Mouse (Mus musculus): ENCODE results near the gene Ankrd11. TPM values are rescaled to one million over a fixed set of nuclear protein-coding genes. Genes with fewer than 3 reads are reported as not detected.
"Not testable (repeated sequence)": the region's sequence is repeated elsewhere in the genome, so short reads cannot be mapped to it uniquely, and the experiment has no call there.

The Ankrd11 gene
- total RNA-seq, 2 experiments from 2014 or later = 57.1 to 99.4 TPM

DNA sequence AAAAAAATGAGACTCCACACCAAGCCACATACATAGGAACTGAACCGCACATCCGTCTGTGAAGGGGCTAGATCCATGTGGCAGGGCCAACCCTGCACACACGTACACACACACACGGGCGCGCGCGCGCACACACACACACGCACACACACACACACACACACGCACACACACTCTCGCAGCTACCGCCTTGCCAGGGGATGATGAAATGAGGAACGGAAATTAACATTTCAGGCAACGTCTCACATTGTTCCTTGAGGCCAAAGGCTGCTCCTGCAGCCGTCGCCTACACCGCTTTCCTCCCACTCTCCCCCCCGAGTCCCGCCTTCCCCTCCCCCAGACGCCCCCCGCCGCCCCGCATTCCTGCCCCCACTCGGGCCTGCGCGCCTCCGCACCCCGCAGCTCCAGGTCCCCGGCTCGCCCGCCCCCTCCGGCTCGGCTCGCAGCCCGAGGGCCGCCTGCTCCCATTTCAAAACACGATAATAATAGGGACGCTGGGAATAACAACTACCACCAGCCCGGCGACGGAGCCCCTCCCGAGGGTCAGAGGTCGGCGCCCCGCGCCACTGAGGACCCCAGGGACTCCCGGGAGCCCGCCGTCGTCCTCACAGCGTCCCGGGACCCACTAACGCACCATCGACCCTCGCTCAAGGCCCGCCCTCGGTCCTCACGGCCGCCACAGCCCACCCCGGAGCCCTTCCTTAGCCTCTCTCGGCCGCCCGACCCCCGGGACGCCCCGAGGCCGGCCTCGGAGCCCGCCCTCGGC lies 886 bp downstream of the Ankrd11 start:
- no peak for ATAC-seq (replicated peaks; ENCODE audit: low FRiP score, low TSS enrichment, poor library complexity, severe bottlenecking)

GRCm38 (mm10) chr8:123040110-123040650 lies 1.9 kb downstream of the Ankrd11 start:
- ATAC-seq (replicated peaks; ENCODE audit: low FRiP score, low TSS enrichment, poor library complexity, severe bottlenecking) = no peak

- no peak for ATAC-seq (replicated peaks; ENCODE audit: low FRiP score, low TSS enrichment, poor library complexity, severe bottlenecking)
Measured at GRCm38 (mm10) chr8:123039376-123040109, 2.5 kb downstream of the Ankrd11 start.

DNA sequence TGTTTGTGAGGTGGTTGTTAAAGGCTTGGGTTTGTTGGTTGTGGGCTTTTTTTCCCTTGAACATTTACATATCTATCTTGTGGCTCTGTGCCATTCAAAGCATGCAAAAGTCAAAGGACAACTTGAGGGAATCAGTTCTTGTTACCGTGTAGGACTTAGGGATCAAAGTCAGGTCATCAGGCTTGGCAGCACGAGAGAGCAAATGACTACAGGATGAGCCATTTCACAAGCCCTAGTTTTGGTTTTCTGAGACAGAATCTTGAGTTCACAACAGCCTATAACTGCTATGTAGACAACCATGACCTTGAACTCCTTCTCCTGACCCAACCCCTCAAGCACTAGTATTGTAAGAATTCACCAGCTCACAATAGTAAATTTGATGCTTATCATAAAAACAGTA lies 3.7 kb downstream of the Ankrd11 start:
- ATAC-seq (replicated peaks; ENCODE audit: low FRiP score, low TSS enrichment, poor library complexity, severe bottlenecking) = no peak

DNA sequence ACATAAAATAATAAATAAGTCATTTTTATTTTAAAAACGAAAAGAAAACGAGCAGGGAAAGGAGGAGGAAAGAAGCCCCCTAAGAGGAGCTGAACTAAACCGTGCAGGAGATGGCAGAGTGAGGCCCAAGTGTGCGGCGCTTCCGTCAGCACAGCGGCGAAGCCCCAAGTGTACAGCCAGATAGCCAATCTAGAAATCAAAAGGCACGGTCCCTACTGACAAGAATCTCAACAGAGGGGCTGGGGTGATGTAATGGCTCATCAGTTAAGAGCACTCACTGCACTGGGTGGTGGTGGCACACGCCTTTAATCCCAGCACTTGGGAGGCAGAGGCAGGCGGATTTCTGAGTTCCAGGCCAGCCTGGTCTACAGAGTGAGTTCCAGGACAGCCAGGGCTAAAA lies 4.6 kb downstream of the Ankrd11 start:
- ATAC-seq (replicated peaks; ENCODE audit: low FRiP score, low TSS enrichment, poor library complexity, severe bottlenecking) = no peak

DNA sequence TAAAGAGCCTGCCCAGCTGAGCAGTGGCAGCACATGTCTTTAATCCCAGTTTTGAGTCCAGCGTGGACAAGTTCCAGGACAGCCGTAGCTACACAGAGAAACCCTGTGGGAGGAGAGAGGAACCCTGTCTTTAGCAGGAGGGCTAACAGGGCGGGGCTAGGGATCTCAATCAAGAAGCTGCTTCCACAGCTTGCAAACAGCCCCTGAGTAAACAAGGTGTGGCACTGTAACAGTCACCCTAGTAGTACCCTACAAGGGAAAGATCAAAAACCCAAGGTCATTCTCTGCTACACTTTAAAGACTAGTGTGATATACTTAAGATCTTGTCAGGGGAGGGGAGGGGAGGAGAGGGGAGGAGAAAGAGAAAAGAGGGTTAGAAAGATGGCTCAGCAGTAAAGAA lies 5.1 kb downstream of the Ankrd11 start:
- ATAC-seq (replicated peaks; ENCODE audit: low FRiP score, low TSS enrichment, poor library complexity, severe bottlenecking) = peak; percentile 85

GRCm38 (mm10) chr8:123034171-123034570 lies 7.9 kb downstream of the Ankrd11 start:
- no peak for ATAC-seq (replicated peaks; ENCODE audit: low FRiP score, low TSS enrichment, poor library complexity, severe bottlenecking)

DNA sequence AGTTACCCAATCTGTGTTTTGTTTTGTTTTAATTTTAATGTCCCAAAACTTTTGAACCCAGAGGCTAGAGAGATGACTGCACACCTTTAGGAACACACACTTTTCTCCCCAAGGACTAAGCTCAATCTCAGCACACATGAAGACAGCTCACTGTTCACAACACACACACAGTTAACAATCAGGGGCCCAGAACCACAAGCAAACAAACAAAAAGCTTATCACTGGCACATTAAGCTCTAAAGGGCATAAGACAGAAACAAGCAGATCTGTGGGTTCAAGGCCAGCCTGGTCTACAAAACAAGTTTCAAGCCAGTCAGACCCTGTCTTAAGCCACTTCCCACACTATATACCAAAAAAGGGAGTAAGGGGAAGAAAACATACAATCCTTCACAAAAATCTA lies 8.6 kb downstream of the Ankrd11 start:
- ATAC-seq (replicated peaks; ENCODE audit: low FRiP score, low TSS enrichment, poor library complexity, severe bottlenecking) = no peak

DNA sequence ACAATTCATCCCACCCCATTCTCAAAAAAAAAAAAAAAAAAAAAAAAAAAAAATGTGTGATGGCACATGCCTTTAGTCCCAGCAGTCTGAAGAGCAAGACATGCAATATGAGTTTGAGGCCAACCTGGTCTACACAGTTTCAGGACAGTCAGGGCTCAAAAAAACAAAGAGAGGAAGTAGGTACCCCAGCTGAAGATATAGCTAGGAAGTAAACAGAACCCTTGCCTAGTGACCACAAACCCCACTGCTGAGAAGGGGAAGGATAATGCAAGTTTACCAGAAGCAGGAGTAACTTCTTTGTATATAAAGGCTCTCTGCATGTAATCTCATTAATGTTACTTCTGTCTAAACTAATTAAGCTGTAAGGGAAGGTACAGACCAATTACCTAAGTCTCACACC lies 9.3 kb downstream of the Ankrd11 start:
- ATAC-seq (replicated peaks; ENCODE audit: low FRiP score, low TSS enrichment, poor library complexity, severe bottlenecking) = no peak

- ATAC-seq (replicated peaks; ENCODE audit: low FRiP score, low TSS enrichment, poor library complexity, severe bottlenecking) = no peak
Measured at GRCm38 (mm10) chr8:123031321-123031978, 10.6 kb downstream of the Ankrd11 start.

DNA sequence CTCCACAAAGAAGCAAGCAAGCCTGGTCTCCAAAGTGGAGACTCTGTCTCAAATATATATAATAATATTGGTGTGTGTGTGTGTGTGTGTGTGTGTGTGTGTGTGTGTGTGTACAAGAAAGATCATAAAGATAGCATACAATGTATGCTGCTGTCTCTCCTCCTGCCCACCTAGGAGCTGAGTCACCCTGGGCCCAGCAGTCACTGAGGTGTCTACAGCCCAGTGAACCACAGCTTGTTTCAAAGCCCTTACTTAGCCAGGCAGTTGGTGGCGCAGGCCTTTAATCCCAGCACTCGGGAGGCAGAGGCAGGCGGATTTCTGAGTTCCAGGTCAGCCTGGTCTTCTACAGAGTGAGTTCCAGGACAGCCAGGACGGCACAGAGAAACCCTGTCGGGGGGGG lies 12.0 kb downstream of the Ankrd11 start:
- not testable (repeated sequence) for ATAC-seq (replicated peaks; ENCODE audit: low FRiP score, low TSS enrichment, poor library complexity, severe bottlenecking)

- no peak for ATAC-seq (replicated peaks; ENCODE audit: low FRiP score, low TSS enrichment, poor library complexity, severe bottlenecking)
Measured at GRCm38 (mm10) chr8:123027786-123028185, 14.3 kb downstream of the Ankrd11 start.

DNA sequence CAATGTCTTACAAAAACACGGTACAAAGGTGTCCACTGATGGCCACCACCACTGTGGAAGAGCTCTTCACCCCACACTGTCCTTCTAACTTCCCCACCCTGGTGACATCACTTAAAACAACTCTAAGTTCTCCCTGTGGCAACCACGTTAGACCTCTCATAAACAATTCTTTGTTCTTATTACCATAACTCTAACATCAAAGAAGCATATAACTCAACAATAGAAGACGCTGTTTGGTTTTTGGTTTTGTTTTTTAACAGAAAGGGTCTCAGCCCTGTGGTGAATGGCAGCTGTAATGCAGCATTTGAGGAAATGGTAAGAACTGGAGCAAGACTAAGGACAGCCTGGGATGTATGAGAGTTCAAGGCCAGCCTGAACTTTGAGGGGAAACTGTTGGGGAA lies 16.1 kb downstream of the Ankrd11 start:
- no peak for ATAC-seq (replicated peaks; ENCODE audit: low FRiP score, low TSS enrichment, poor library complexity, severe bottlenecking)

GRCm38 (mm10) chr8:123024226-123024625 lies 17.9 kb downstream of the Ankrd11 start:
- no peak for ATAC-seq (replicated peaks; ENCODE audit: low FRiP score, low TSS enrichment, poor library complexity, severe bottlenecking)

- ATAC-seq (replicated peaks; ENCODE audit: low FRiP score, low TSS enrichment, poor library complexity, severe bottlenecking) = no peak
Measured at GRCm38 (mm10) chr8:123022727-123023126, 19.4 kb downstream of the Ankrd11 start.

GRCm38 (mm10) chr8:123021259-123021658 lies 20.8 kb downstream of the Ankrd11 start:
- no peak for ATAC-seq (replicated peaks; ENCODE audit: low FRiP score, low TSS enrichment, poor library complexity, severe bottlenecking)

DNA sequence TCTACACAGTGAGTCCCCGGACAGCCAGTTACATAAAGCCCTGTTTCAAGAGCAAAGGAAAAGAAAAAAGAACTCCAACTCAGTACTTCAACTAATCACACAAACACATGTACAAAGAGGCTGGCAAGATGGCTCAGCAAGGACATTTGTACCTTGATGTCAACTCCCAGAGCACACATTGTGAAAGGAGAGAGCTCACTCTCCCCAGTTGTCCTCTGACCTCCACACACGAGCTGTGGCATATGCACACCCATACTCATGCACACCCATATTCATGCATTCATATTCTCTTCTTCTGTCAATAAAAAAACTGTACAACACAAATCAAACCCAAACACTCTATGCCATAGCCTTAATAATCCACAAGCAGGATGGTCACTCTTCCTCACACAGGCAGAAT lies 21.2 kb downstream of the Ankrd11 start:
- ATAC-seq (replicated peaks; ENCODE audit: low FRiP score, low TSS enrichment, poor library complexity, severe bottlenecking) = no peak

GRCm38 (mm10) chr8:123020084-123020483 lies 22.0 kb downstream of the Ankrd11 start:
- ATAC-seq (replicated peaks; ENCODE audit: low FRiP score, low TSS enrichment, poor library complexity, severe bottlenecking) = no peak

GRCm38 (mm10) chr8:123018484-123019164 lies 23.5 kb downstream of the Ankrd11 start:
- no peak for ATAC-seq (replicated peaks; ENCODE audit: low FRiP score, low TSS enrichment, poor library complexity, severe bottlenecking)

- ATAC-seq (replicated peaks; ENCODE audit: low FRiP score, low TSS enrichment, poor library complexity, severe bottlenecking) = no peak
Measured at GRCm38 (mm10) chr8:123017143-123017542, 24.9 kb downstream of the Ankrd11 start.

Measured in megakaryocyte-erythroid progenitor cell, adult 5-6 weeks (primary cell).